Mouse (Mus musculus): Measurements from ENCODE around the gene Icosl.

GRCm38 (mm10) chr10:78031987-78032386 lies 37.1 kb upstream of the Icosl start:
- no peak for TF ChIP-seq POLR2A (IDR thresholded peaks at IDR 0.05; ENCODE audit: low read depth, low read length)
- no peak for TF ChIP-seq CTCF (IDR thresholded peaks at IDR 0.05; ENCODE audit: extremely low read depth, insufficient read length, insufficient replicate concordance, low read depth, low read length)

Data from small intestine, adult 2 months (tissue).